Mouse (Mus musculus): ENCODE results near the gene Scfd2.

The Scfd2 gene

DNA sequence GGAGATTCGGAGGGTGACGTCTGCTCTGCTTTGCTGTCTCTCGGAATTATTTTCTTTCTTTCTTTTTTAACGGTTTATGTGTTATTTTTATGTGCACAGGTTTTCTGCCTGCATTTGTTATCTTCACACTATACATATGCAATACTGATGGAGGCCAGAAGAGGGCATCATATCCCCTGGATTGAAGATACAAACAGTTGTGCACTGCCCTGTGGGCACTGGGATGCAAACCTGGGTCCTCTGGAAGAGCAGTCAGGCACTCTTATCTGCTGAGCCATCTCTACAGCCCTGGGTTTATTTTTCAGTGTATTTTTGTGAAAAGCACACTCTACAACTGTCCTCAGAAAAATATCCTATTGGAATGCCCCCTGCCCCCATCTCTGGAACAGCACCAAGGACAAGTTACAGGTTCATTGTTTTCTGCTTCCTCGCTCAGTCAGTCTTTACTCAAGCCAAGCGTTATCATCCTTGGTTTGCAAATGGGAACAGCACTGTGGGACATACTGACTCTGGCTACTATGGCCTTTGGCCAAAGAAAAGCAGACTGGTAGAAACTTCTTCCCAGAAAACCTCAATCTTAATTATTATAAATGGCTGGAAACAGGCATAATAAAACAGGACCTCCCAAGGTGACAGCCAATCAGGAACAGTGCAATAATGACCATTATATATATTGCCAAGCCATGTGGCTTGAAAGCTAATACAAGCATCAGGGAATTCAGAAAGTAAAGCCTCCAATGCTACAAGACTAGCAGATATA lies 75.9 kb downstream of the Scfd2 start:
- DNase-seq (ENCODE audit: low read depth, low spot score): no peak

DNA sequence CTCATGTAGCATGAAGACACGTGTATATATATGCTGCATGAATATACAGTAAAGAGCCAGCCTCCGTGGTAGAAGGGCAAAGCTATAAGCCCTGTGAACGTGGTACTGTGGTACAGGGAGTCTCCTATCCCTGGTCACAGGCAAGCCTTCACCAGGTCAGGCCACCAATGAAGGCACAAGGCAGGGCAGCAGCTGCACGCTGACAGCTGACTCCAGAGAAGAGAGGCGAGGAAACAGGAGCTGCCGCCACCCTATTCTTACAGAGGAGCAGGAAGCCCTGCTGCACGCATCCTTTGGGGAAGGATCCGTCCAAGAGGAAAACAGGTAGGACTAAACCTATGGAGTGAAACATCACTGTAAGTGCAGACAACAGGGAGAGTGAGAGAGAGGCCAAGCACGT lies 76.5 kb downstream of the Scfd2 start:
- DNase-seq (ENCODE audit: low read depth, low spot score): no peak

DNA sequence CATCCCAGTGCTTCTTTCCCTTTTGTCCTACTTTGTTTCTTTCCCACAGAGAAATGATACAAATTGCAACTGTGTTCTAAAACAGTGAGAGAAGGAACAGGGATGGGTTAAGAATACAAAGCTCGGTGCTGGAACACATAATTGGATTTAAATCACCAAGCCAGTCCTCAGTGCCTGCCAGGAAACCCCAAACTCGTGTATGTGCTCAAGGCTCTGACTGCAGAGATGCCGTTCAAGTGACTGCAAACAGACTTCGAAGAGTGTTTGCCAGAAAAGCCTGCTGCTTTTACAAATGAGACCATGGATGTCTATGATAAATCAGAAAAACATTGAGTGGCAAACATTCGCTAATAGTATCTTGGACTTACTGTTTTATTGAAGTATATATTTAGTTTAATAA lies 80.6 kb downstream of the Scfd2 start:
- DNase-seq (ENCODE audit: low read depth, low spot score): no peak

DNA sequence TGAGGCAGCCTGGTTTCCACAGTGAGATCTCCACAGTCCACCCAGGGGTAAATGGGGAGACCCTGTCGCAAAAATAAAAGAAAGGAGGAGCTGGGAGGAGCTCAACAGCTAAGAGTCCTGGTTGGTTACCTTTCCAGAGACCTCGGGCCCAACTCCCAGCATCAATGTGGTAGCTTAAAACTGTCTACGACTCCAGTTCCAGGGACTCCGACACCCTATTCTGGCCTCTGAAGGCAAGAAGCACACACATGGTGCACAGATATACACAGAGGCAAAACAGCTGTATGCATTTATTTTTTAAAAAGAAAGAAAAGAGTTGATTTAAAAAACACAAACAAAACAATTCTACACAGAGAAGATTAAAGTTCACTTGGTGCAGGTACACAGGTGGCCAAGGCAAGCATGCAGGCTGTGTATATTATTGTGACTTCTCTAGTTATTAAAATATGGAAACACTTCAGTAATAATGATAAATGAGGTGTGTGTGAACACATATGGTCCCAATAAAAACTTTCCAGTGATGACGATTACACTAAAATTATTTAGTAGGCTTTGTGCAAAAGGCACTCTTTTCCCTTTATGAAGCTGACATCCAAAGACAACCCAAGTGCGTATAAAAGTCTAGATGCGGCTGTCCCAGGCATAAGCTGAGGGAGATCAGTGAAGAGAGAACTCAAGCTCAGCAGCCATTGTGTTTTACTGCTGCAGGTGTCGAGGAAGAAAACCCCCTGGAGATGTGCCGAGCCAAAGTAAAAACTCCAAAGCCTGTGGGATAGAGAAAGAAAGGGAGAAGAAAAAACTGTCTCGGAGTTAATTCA lies 83.8 kb downstream of the Scfd2 start:
- DNase-seq (ENCODE audit: low read depth, low spot score): no peak

DNA sequence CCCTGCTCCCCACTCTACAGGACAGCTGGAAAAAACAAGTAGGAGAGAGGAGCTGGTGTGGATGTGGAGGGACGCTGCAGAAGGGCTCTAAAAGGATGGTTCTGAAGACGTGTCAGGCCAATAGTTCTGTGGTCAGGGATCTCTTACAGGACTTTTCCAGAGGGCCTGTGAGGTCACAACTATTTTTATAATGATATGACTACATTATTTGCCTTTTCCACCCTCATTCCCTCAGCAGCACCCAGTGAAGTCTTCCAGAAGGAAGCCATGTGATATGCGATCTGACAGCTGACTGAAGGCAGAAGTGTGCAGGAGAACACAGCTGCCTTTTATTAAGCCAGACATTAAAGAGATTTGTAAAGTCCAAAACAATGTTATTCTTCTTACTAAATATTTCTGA lies 85.7 kb downstream of the Scfd2 start:
- no peak for DNase-seq (ENCODE audit: low read depth, low spot score)

DNA sequence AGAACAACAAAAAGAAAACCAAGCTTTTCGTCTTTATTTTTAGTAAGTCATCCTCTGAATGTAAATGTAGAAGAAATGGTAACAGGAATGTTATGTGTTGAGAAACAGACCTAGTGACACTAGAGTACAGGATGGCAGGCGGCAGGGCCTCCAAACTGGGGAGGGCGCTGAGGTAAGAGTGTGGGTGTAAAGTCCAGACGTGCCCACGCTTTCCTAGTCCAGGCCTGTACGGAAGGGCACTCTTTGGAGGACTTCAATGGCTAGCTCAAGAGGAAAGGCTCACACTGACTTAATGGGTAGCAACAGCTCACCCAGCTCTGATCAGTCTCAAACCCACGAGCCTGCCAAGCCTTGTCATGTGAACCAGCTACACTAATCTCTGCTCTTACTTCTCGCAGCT lies 93.2 kb downstream of the Scfd2 start:
- no peak for DNase-seq (ENCODE audit: low read depth, low spot score)

DNA sequence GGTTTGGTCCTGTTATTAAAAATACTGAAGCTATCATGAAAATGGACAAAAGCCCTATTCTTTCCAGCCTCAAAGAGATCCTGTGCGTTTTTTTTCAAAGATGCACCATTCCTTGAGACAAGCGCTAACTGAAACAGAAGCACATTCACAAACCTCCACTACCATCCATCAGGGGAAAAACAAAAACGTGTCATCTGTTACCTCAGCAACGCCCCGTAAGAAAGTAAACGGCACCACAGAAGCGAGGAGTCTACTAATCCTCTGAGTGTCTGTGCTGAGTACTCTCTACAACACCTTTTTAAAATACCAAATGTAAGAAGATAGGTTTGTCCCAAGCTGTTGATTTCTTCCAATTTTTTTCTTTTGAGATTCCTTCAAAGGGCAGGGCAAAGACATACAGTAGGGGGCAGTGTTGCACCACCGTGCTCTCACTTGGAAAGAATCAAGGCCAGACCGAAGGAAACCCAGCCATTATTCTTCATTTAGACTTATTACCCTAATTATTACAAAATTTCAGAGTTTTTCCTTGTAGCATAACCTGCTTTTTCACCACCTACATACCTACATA lies 97.9 kb downstream of the Scfd2 start:
- DNase-seq (ENCODE audit: low read depth, low spot score): peak; percentile 33

DNA sequence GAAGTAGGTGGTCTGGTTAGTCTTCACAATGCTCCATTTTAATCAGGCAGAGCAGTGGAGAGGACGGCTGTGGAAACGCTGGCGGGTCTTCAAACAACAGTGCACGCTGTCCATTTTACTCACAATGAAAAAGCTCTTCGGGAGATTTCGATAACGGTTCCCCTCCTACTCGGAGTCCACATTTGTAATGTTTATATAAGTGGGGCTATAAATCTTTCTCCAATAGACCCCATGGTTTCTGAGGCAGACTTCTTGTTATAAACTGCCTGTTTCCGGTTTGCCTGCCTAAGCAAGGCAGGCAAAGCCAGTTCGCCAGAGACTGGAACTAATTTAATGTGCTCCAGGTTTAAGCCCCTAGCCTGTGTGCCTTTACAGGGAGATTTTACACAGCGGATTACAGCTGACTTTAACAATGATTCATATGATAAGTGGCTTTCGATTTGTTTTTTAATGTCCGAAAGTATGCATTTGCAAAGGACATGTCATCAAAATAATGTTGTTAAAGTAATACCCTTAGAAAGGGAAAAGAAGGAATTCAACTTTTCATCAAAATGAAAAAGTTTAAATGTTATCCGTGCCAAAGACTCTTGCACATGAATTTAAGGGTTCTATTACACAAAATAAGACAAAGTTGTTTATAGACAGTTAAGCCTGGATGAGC lies 98.5 kb downstream of the Scfd2 start:
- DNase-seq (ENCODE audit: low read depth, low spot score): no peak

DNA sequence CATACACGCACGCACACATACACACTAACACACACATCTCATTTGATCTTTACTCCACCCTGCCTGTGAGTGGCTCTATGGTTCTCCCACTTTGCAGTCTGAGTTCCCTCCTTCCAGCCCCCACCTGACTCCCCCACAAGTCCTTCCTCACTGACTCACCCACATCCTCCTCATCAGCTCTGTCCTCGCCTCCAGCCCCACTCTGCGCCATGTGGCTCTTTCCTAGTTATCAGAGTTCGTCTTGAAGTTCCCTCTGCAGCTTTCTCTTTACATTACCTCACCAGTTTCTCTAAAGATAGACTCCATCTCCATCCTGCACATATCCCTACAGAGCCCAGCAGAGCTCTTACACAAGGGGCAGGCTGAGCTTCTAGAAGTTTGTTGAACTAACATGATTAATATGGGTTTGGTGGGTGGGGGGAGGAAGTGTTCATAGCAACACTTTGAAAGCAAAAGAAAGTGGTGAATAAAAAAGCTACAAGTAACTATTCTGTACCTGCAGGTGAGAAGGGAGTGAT lies 110.9 kb downstream of the Scfd2 start:
- DNase-seq (ENCODE audit: low read depth, low spot score): no peak

DNA sequence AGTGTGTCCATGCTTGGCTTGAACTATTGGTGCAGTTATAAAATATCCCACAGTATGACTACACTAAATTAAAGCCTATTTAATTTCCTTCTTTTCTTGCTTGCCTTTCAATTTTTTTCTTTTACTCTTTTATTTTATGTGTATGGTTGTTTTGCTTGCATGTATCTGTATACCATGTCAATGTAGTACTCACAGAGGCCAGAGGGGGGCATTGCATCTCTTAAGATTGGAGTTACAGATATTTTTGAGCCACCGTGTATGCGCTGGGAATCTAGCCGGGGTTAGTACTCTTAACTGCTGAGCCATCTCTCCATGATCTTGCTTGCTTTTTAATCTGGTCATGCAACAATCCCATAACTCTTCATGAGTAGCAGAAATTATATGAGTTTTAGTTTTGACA lies 119.0 kb downstream of the Scfd2 start:
- no peak for DNase-seq (ENCODE audit: low read depth, low spot score)

DNA sequence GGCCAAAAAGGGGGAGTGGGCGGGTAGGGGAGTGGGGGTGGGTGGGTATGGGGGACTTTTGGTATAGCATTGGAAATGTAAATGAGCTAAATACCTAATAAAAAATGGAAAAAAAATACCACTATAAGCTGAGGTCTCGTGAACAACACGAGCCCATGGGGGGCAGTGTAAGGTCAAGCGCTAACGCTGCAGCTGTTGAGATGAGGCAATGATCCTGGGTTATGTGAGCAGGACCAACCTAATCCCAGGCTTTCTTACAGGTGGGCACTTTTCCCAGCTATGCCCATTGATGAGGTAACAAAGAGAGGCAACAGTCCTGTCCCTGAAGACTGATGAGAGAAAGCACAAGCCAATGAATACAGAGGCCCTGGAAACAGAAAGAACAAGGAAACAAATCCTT lies 126.7 kb downstream of the Scfd2 start:
- DNase-seq (ENCODE audit: low read depth, low spot score): no peak

DNA sequence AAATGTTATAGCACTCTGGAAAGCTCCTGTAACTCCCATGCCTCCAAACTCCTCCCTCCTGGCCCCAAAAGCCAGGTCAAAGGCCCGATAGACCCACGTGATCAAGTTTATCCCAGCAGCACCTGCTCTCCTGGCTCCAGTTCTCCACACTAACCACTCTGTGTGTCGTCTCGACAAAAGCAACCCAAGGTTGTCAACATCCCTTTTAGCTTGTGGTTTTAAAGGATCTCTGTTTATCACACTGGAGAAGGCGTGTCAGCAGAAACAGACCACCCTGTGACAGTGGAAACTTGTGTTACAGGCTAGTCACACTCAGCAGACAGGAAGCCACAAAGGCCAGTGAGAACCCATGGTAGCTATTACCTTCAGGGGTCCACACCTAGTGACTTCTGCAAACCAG lies 127.5 kb downstream of the Scfd2 start:
- no peak for DNase-seq (ENCODE audit: low read depth, low spot score)

DNA sequence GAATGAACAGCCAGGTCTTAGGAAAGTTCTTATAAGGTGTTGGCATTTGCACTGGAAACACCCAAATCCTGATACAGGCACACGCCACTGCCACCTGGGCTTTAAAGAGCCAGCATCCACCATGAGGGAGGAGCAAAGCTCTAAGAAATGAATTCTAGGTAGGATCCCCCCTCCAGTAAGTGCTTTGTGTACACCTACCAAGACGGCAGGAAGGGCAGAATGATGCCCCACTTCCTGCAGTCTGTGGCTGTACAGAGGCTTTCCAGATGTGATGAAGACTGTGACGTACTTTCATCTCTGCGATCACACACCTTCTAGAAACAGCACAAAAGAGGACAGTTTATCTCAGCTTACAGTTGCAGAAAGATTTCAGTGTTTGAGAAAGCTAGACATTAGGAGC lies 128.9 kb downstream of the Scfd2 start:
- no peak for DNase-seq (ENCODE audit: low read depth, low spot score)

DNA sequence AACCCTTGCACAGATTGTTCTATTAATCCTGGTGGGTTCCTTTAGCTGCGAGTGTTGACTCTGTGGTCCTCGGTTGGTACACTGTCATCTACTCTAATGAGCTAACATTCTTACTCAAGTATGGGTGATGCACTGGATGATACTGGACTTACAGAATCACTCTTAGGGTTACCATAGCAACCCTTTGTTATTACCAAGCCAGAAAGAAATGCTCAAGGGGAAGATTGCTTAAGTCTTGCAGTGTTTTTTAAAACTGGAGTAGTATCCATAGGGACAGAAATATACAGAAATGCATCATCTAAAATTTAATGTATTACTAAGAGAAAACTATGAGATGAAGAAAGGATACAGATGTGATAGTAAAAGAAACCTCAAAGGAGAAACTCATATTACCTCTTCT lies 139.8 kb downstream of the Scfd2 start:
- no peak for DNase-seq (ENCODE audit: low read depth, low spot score)

DNA sequence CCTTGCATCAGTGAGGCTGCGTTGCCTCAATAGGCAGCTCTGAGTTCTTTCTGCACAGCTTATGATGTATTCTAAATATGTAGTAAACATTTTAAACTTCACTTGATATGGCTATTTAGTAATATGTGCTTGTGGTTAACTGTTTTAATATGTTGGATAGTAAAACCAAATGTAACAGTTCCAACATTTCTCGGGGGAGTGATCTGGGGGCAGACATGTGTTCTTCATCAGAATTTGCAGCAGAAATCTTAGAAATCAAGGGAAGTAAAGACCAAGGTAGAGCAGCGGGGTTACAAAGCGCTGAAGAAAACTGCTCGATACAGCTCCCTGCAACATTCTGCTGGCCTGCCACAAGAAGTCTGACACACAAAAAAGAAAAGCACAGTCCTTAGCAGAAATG lies 140.2 kb downstream of the Scfd2 start:
- DNase-seq (ENCODE audit: low read depth, low spot score): no peak

DNA sequence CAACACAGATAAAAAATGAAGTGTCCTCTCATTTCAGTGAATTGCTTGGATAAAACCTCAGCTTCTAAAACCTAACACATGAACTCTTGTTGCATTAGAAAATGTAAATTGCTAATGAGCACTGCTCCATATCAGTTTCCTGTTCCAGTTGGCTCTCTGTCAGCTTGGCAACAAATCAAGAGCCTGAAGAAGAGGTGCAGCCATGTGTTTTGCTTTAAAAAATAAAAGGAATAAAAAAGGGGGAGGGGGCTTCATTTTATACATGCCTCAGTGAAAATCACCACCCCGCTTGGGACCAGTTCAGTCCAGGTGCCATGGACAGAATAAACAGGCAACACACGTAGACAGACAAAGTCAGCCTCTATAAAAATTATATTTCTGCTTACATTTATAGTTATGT lies 142.7 kb downstream of the Scfd2 start:
- DNase-seq (ENCODE audit: low read depth, low spot score): no peak

DNA sequence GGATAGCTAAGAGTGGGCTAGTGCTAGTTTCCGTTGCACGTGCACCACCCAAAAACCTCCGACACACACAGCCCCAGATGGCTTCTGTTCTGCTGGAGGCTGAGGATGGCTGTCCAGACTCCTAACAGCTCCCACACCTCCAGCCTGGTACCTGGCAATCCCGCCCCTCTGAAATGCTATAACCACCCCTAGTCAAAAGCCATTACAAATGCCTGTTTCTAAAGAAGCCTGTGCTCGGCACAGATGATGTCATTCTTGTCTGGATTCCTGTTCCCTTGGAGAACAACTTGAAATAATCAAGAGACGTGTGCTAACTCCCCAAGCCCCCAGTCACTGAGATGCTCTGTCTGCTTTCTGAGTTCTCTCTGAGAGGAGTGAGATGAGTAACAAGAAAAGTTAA lies 143.5 kb downstream of the Scfd2 start:
- no peak for DNase-seq (ENCODE audit: low read depth, low spot score)

DNA sequence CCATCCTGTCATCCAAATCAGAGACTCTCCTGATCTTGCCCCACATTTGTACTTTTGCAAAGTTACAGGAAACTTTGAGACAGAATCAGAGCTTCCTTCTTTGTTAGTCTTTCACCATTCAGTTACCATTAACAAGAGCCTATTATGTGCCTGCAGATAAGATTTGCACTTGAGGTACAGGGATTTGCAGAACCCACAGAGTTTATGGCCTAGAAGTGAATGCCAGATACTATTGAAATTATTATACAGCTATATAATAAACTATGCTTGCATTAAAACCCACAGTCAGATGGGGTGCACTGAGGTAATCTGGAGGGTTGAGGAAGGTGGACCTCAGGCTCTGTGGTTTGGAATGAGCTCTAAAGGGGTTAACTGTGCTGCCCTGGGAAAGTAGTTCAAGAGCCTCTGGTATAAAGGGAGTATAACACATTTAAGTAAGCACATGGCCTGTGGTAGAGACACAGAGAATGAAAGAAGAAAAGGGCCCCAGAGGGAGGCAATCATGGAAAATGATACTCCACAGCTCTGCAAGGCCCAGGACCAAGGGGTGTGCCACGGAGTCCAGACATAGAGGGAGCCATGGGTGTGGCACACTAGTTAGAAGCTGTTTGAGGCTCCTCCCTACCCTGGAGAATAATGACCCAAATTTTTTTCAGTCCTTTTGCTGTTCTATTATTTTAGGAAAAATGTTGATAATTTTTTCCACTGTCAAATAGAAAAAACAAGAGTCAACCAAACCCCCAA lies 144.2 kb downstream of the Scfd2 start:
- no peak for DNase-seq (ENCODE audit: low read depth, low spot score)

DNA sequence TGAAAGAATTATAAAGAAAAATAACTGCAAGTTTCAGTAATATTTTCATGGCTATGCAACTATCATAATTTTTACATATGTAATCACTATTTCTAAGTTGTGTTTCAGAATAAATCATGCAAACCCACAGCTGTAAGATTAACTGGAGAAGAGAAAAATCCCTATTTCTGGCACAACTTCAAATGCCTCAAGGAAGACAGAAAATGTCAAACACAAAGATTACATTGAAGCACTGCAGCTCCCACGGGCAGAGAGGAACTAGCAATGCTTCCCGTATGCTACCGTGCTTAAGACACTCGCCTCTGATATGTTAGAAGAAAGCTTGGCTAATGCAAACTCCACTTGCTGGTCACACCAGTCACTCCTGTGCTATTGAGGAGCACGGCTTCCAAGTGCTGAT lies 151.5 kb downstream of the Scfd2 start:
- no peak for DNase-seq (ENCODE audit: low read depth, low spot score)

DNA sequence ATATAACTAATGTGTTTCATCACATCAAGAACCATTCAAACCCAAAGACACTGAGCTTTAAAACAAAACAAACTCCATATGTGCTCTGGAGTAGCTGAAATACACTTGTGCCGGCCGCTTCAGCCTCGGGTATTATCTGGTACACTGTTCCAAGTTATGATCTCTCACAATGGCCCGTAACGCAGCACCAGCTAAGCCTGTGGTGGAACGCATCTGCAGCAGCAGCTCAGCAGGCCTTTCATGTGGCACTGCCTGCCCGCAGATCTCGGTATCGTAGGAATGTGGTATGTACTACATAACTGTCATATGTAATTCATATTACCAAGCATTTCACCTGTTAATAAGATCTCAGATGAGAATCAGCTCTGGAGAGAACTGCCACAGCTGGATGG lies 164.9 kb downstream of the Scfd2 start:
- DNase-seq (ENCODE audit: low read depth, low spot score): no peak

DNA sequence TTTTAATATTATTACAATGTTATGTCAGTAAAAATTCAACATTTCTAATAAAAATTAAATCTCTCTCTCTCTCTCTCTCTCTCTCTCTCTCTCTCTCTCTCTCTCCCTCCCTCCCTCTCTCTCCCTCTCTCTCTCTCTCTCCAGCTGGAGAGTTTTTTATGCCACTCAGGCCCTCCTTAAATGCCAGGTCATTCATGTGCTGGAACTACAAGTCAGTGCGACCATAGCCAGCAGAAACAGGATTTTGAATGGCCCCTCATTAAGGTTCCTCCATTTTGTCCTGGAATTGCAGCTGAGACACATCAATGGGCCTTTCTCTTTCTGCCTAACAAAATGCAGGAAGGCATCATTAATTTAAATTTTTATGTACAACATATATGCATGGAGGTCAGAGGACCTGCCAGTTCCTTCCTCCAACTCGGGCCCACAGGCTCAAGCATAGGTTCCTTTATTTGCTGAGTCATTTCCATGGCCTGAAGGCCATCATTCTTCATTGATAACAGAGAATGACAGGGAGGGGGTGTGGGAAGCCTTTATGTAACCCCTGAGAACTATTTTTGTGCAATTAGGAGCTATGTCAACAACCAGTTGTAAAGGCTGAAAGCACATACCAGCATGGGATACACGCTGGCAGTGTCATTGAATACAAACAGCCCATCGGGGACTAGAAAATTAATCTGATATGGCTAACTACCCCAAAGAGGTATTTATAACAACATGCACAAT lies 165.4 kb downstream of the Scfd2 start:
- no peak for DNase-seq (ENCODE audit: low read depth, low spot score)

Data from retina, postnatal 7 days (tissue).